In genomic region chr4:137493187-137493586, GRCm38 (mm10) we compare ENCODE assay signal across 20 mouse cellular contexts. TPM values are rescaled to one million over a fixed set of nuclear protein-coding genes. Genes with fewer than 3 reads are reported as not detected.
A peak's percentile ranks its signal among the peaks of the same experiment; 100 is the strongest.
DNase-seq lines count a peak whose midpoint lies in the region; ATAC-seq and TF ChIP-seq lines count a peak whose summit lies in the region.
"Had no signal": no experiment of that assay in that cellular context is flagged by ENCODE, and none has a peak within 500 bp of the region (broad histone marks: within the 10 kb centered on the region; RNA-seq: fewer than 3 reads in every experiment).

No protein-coding gene starts in this region.

- no peak for ATAC-seq in heart, embryonic 11.5 days (replicated peaks; ENCODE audit: insufficient number of reproducible peaks, low FRiP score, low TSS enrichment)
- no peak for ATAC-seq in kidney, postnatal 0 days (replicated peaks; ENCODE audit: low FRiP score, low read depth)
- no peak for ATAC-seq in kidney, embryonic 14.5 days (ENCODE audit: low FRiP score, low TSS enrichment)
- ATAC-seq in neural tube, embryonic 15.5 days (ENCODE audit: low FRiP score) = no peak

- H3K27me3 ChIP-seq in heart, embryonic 11.5 days (ENCODE audit: control insufficient read depth, insufficient read depth, low read length) = no peaks in the 10 kb centered on the region
- H3K27me3 ChIP-seq in kidney, postnatal 0 days (ENCODE audit: insufficient read depth, low read length) = no peaks in the 10 kb centered on the region
- H3K27me3 ChIP-seq in kidney, embryonic 14.5 days (ENCODE audit: control insufficient read depth, insufficient read depth, low read length) = no peaks in the 10 kb centered on the region
- H3K27me3 ChIP-seq in neural tube, embryonic 15.5 days (replicated peaks) = no peaks in the 10 kb centered on the region
- H3K27me3 ChIP-seq: liver, embryonic 13.5 days; stomach, embryonic 15.5 days had no signal

- H3K9ac ChIP-seq in heart, embryonic 11.5 days (ENCODE audit: low read depth, low read length) = no peak overlapping the region
- H3K9ac ChIP-seq in kidney, postnatal 0 days (ENCODE audit: low read depth, low read length) = no peak overlapping the region
- no peak overlapping the region for H3K9ac ChIP-seq in kidney, embryonic 14.5 days (ENCODE audit: low read depth, low read length)
- H3K9ac ChIP-seq in ES-E14 (ENCODE audit: insufficient read depth, low read depth, low read length, poor library complexity, severe bottlenecking) = no peak overlapping the region
- no peak overlapping the region for H3K9ac ChIP-seq in neural tube, embryonic 15.5 days (replicated peaks)
- H3K9ac ChIP-seq: liver, embryonic 13.5 days; stomach, embryonic 15.5 days had no signal

- H3K4me1 ChIP-seq in heart, embryonic 11.5 days (ENCODE audit: control insufficient read depth, insufficient read depth, low read length) = peaks cover 78% of the 10 kb centered on the region
- H3K4me1 ChIP-seq in kidney, postnatal 0 days (replicated peaks; ENCODE audit: insufficient read depth, low read length) = peaks cover 41% of the 10 kb centered on the region
- H3K4me1 ChIP-seq in kidney, embryonic 14.5 days (ENCODE audit: control insufficient read depth, insufficient read depth, low read length) = peaks cover 66% of the 10 kb centered on the region
- H3K4me1 ChIP-seq in ES-E14 (ENCODE audit: control insufficient read depth in 2 of 2, insufficient read depth in 2 of 2, low read length in 2 of 2, poor library complexity in 1 of 2) = peaks cover 13 to 49% of the 10 kb centered on the region in 2 experiments
- peaks cover 51% of the 10 kb centered on the region for H3K4me1 ChIP-seq in embryonic fibroblast, embryonic 13.5 days (ENCODE audit: control insufficient read depth, insufficient read depth, low read length)
- H3K4me1 ChIP-seq in neural tube, embryonic 15.5 days = peaks cover 41% of the 10 kb centered on the region

- H3K4me2 ChIP-seq in heart, embryonic 11.5 days = no peak overlapping the region
- H3K4me2 ChIP-seq in kidney, postnatal 0 days (ENCODE audit: low read length) = no peak overlapping the region
- H3K4me2 ChIP-seq in kidney, embryonic 14.5 days (replicated peaks; ENCODE audit: low read depth, low read length) = no peak overlapping the region
- H3K4me2 ChIP-seq in neural tube, embryonic 15.5 days = no peak overlapping the region
- H3K4me2 ChIP-seq: liver, embryonic 13.5 days; midbrain, embryonic 11.5 days; stomach, embryonic 15.5 days had no signal

- H3K36me3 ChIP-seq in heart, embryonic 11.5 days (ENCODE audit: control insufficient read depth, insufficient read depth, low read length) = no peaks in the 10 kb centered on the region
- no peaks in the 10 kb centered on the region for H3K36me3 ChIP-seq in kidney, postnatal 0 days (ENCODE audit: insufficient read depth, low read length)
- H3K36me3 ChIP-seq in kidney, embryonic 14.5 days (ENCODE audit: control insufficient read depth, insufficient read depth, low read length) = no peaks in the 10 kb centered on the region
- no peaks in the 10 kb centered on the region; the same call in 1 of the 2 replicates for H3K36me3 ChIP-seq in ES-E14 (ENCODE audit: control insufficient read depth, insufficient read depth, low read length, poor library complexity, severe bottlenecking)
- no peaks in the 10 kb centered on the region for H3K36me3 ChIP-seq in neural tube, embryonic 15.5 days
- H3K36me3 ChIP-seq: liver, embryonic 13.5 days; stomach, embryonic 15.5 days had no signal

- no peak overlapping the region for H3K4me3 ChIP-seq in heart, embryonic 11.5 days (ENCODE audit: low read depth, low read length)
- no peak overlapping the region for H3K4me3 ChIP-seq in kidney, postnatal 0 days (replicated peaks; ENCODE audit: low read depth, low read length)
- no peak overlapping the region for H3K4me3 ChIP-seq in kidney, embryonic 14.5 days (ENCODE audit: low read length)
- no peak overlapping the region for H3K4me3 ChIP-seq in ES-E14 (ENCODE audit: insufficient read depth in 1 of 2, low read depth in 1 of 2, low read length in 2 of 2, poor library complexity in 1 of 2, severe bottlenecking in 1 of 2)
- H3K4me3 ChIP-seq in embryonic fibroblast, embryonic 13.5 days (ENCODE audit: insufficient read depth, low read length) = no peak overlapping the region
- H3K4me3 ChIP-seq in neural tube, embryonic 15.5 days (replicated peaks) = no peak overlapping the region
- H3K4me3 ChIP-seq: liver, embryonic 13.5 days; stomach, embryonic 15.5 days had no signal

- no peaks in the 10 kb centered on the region for H3K9me3 ChIP-seq in heart, embryonic 11.5 days (replicated peaks; ENCODE audit: control insufficient read depth, low read length)
- H3K9me3 ChIP-seq in kidney, postnatal 0 days (replicated peaks; ENCODE audit: low read length) = no peaks in the 10 kb centered on the region
- no peaks in the 10 kb centered on the region for H3K9me3 ChIP-seq in kidney, embryonic 14.5 days (ENCODE audit: control insufficient read depth, low read length)
- no peaks in the 10 kb centered on the region for H3K9me3 ChIP-seq in ES-E14 (ENCODE audit: control insufficient read depth, insufficient read depth, low read depth, low read length)
- no peaks in the 10 kb centered on the region for H3K9me3 ChIP-seq in neural tube, embryonic 15.5 days (replicated peaks)
- H3K9me3 ChIP-seq: liver, embryonic 13.5 days; stomach, embryonic 15.5 days had no signal

- no peak for DNase-seq in heart, postnatal 36 days
- no peak for DNase-seq in kidney, postnatal 0 days (ENCODE audit: low spot score)
- DNase-seq in ES-E14 (ENCODE audit: low read depth, low spot score) = no peak
- no peak for DNase-seq in adrenal gland, adult 2 months
- DNase-seq: cerebellum, postnatal 14 days; kidney, adult 9 months; layer of hippocampus, adult 9-11 months; liver, embryonic 13.5 days; lung, postnatal 4 days; thymus, postnatal 25 days had no signal

- intact Hi-C loops in heart, postnatal 36 days (cut with DNase I) = no loop called here

- in situ Hi-C loops in ES-E14 (cut with MboI; ENCODE audit: low sequenced_read_pairs in 2 of 2, unreplicated experiment in 2 of 2) = no loop called here

- no peak for TF ChIP-seq CTCF in kidney, postnatal 0 days (IDR thresholded peaks at IDR 0.05; ENCODE audit: low read depth)
- TF ChIP-seq CTCF in embryonic fibroblast, embryonic 13.5 days (IDR thresholded peaks at IDR 0.05; ENCODE audit: borderline replicate concordance, insufficient read depth, low read length) = no peak

- no peak for TF ChIP-seq POLR2A in embryonic fibroblast, embryonic 13.5 days (IDR thresholded peaks at IDR 0.05; ENCODE audit: low read depth, low read length)

- WGBS in heart, embryonic 11.5 days (ENCODE audit: insufficient replicate concordance) = 83% methylated on average over 4 of the region's 4 CpGs
- 83% methylated on average over 4 of the region's 4 CpGs for WGBS in kidney, postnatal 0 days
- WGBS in kidney, embryonic 14.5 days = 91% methylated on average over 4 of the region's 4 CpGs
- 93% methylated on average over 4 of the region's 4 CpGs for WGBS in neural tube, embryonic 15.5 days

- H3K27ac ChIP-seq in heart, embryonic 11.5 days (ENCODE audit: low read depth, low read length) = peak overlapping the region; percentile 37; the same call in 1 of the 2 replicates
- H3K27ac ChIP-seq in kidney, postnatal 0 days = 0 out of 2 replicates have a peak overlapping the region, but pooled peaks have one; percentile 43
- no peak overlapping the region for H3K27ac ChIP-seq in kidney, embryonic 14.5 days (ENCODE audit: low read depth, low read length)
- peak overlapping the region; percentile 4; the same call in 1 of the 2 replicates for H3K27ac ChIP-seq in ES-E14 (ENCODE audit: insufficient read depth, low read depth, low read length, poor library complexity, severe bottlenecking)
- peak overlapping the region; percentile 93 for H3K27ac ChIP-seq in embryonic fibroblast, embryonic 13.5 days (ENCODE audit: insufficient read depth, low read length)
- no peak overlapping the region for H3K27ac ChIP-seq in neural tube, embryonic 15.5 days (replicated peaks)
- H3K27ac ChIP-seq: liver, embryonic 13.5 days had no signal

TF ChIP-seq in ES-E14, 5 proteins besides CTCF, POLR2A, EP300 and RAD21:
- TF ChIP-seq HCFC1 (IDR thresholded peaks at IDR 0.05; ENCODE audit: borderline replicate concordance, insufficient read depth, low read length) = no peak
- TF ChIP-seq ZNF384 (IDR thresholded peaks at IDR 0.05; ENCODE audit: low read depth, low read length) = no peak
- TF ChIP-seq MAFK (IDR thresholded peaks at IDR 0.05; ENCODE audit: insufficient read depth, low read depth, low read length) = no peak
- TF ChIP-seq ZC3H11A (IDR thresholded peaks at IDR 0.05; ENCODE audit: borderline replicate concordance, low read depth, low read length) = no peak
- TF ChIP-seq CHD2 (IDR thresholded peaks at IDR 0.05; ENCODE audit: low read depth, low read length) = no peak

RNA-seq across cellular contexts. Expression of gene Hspg2, which starts 24.6 kb away (rescaled TPM):
- 55.5 and 56.4 TPM in 2 replicates for polyA plus RNA-seq in heart, embryonic 11.5 days (2014; fragmentation: Nextera tagmentation; extraction: Ambion mirVana)
- total RNA-seq in heart, postnatal 36 days (2021) = 100 to 1,000 TPM; 240 to 255 TPM
- 31.3 and 34.0 TPM in 2 replicates for polyA plus RNA-seq in kidney, postnatal 0 days (2015; fragmentation: Nextera tagmentation; extraction: Ambion mirVana)
- 39.6 and 56.2 TPM in 2 replicates for polyA plus RNA-seq in kidney, embryonic 14.5 days (2014; fragmentation: Nextera tagmentation; extraction: Ambion mirVana)
- 226 and 278 TPM in 2 replicates for total RNA-seq in ES-E14 (2012; rRNA removed)
- polyA plus RNA-seq in embryonic fibroblast, embryonic 13.5 days (2011; ENCODE audit: insufficient read length, low read depth, missing spikeins) = 271 and 368 TPM in 2 replicates
- total RNA-seq in adrenal gland, adult 2 months (2021) = 100 to 1,000 TPM in 1 of 2 experiments, 10 to 100 TPM in 1; 87.4 to 150 TPM
- 122 and 125 TPM in 2 replicates for polyA plus RNA-seq in adrenal gland, adult 2 months (2012; rRNA removed)
- 7.5 and 9.8 TPM in 2 replicates for polyA plus RNA-seq in neural tube, embryonic 15.5 days (2015; fragmentation: Nextera tagmentation; extraction: Ambion mirVana)

RNA-seq across cellular contexts. Expression of gene 1700013G24Rik, which starts 40.1 kb away (rescaled TPM):
- polyA plus RNA-seq in heart, embryonic 11.5 days (2014; fragmentation: Nextera tagmentation; extraction: Ambion mirVana) = not detected in 2 replicates
- total RNA-seq in heart, postnatal 36 days (2021) = not detected
- polyA plus RNA-seq in kidney, postnatal 0 days (2015; fragmentation: Nextera tagmentation; extraction: Ambion mirVana) = not detected in 2 replicates
- not detected in 2 replicates for polyA plus RNA-seq in kidney, embryonic 14.5 days (2014; fragmentation: Nextera tagmentation; extraction: Ambion mirVana)
- not detected in 2 replicates for total RNA-seq in ES-E14 (2012; rRNA removed)
- polyA plus RNA-seq in embryonic fibroblast, embryonic 13.5 days (2011; ENCODE audit: insufficient read length, low read depth, missing spikeins) = not detected in 2 replicates
- not detected for total RNA-seq in adrenal gland, adult 2 months (2021)
- not detected in 2 replicates for polyA plus RNA-seq in adrenal gland, adult 2 months (2012; rRNA removed)
- polyA plus RNA-seq in neural tube, embryonic 15.5 days (2015; fragmentation: Nextera tagmentation; extraction: Ambion mirVana) = not detected in 2 replicates
- total RNA-seq: adrenal gland, postnatal 25 days; granulocyte monocyte progenitor cell, adult 5-6 weeks; neutrophil, adult 5-6 weeks had no signal
- polyA plus RNA-seq: forebrain, embryonic 11.5 days; liver, embryonic 13.5 days; midbrain, embryonic 11.5 days; stomach, embryonic 15.5 days had no signal

Comparison
In these comparisons a context has a peak if more than half of its experiments do, and no peak if none do; other contexts are left out.
1. H3K27ac ChIP-seq: peak in heart, embryonic 11.5 days (single experiment), kidney, postnatal 0 days (single experiment), ES-E14 (single experiment) and embryonic fibroblast, embryonic 13.5 days (single experiment); none in kidney, embryonic 14.5 days (single experiment) and neural tube, embryonic 15.5 days (single experiment).